Mouse (Mus musculus) mature B cell (primary cell): Measurements from ENCODE around the gene Nol8.

Source experiments
- in situ Hi-C: fragments of 300-500 bp; cut with MboI; formaldehyde crosslinking; loops from 2 replicates; pipeline ENCODE4 v1.14.3; 2019

Nol8 gene

GRCm38 (mm10) chr13:49684266-49684665, 31.4 kb downstream of the Nol8 start:
- in situ Hi-C loops, result no loop called here

- in situ Hi-C loops, result no loop called here
These were observed 38.2 kb downstream of the Nol8 start for GRCm38 (mm10) chr13:49691056-49691455.

GRCm38 (mm10) chr13:49703216-49703779, 50.4 kb downstream of the Nol8 start:
- in situ Hi-C loops, result no loop called here

- in situ Hi-C loops, result no loop called here
These were observed 53.3 kb downstream of the Nol8 start for GRCm38 (mm10) chr13:49706032-49706690.

- in situ Hi-C loops, result no loop called here
These were observed 55.4 kb downstream of the Nol8 start for GRCm38 (mm10) chr13:49708311-49708710.

GRCm38 (mm10) chr13:49712047-49712721, 59.3 kb downstream of the Nol8 start:
- in situ Hi-C loops, result no loop called here

GRCm38 (mm10) chr13:49719310-49719709, 66.4 kb downstream of the Nol8 start:
- in situ Hi-C loops, result no loop called here
